Mouse (Mus musculus): ENCODE measurements around the gene Iqcf3. TPM values are rescaled to one million over a fixed set of nuclear protein-coding genes. Genes with fewer than 3 reads are reported as not detected.
"Not testable (repeated sequence)": the region's sequence is repeated elsewhere in the genome, so short reads cannot be mapped to it uniquely, and the experiment has no call there.

Gene Iqcf3
- polyA plus RNA-seq, 1 experiment from 2014 or later = not detected

- Histone ChIP-seq H3K9ac (no peak overlapping the region), H3K9me3 (no peaks in the 10 kb centered on the region), H3K4me2 (no peak overlapping the region), H3K27me3 (no peaks in the 10 kb centered on the region), H3K4me3 (no peak overlapping the region), H3K4me1 (replicated peaks) (no peaks in the 10 kb centered on the region), H3K36me3 (no peaks in the 10 kb centered on the region), H3K27ac (replicated peaks) (no peak overlapping the region)
- 87% methylated on average over 22 of the region's 22 CpGs for WGBS
- ATAC-seq (ENCODE audit: low FRiP score, low read depth) = no peak
These were observed 59.6 kb downstream of the Iqcf3 start for GRCm38 (mm10) chr9:106501846-106502245.

GRCm38 (mm10) chr9:106499667-106500066 lies 61.8 kb downstream of the Iqcf3 start, which contains the start of gene Iqcf1:
Iqcf1 (plus strand) TSS chr9:106499967.
- Histone ChIP-seq H3K9ac (no peak within 1 kb of the TSS), H3K9me3 (no peaks in the 10 kb centered on the region), H3K4me1 (replicated peaks) (no peaks in the 10 kb centered on the region), H3K4me2 (no peak within 1 kb of the TSS), H3K27me3 (no peaks in the 10 kb centered on the region), H3K36me3 (no peaks in the 10 kb centered on the region), H3K4me3 (no peak within 1 kb of the TSS), H3K27ac (replicated peaks) (no peak within 1 kb of the TSS)
- WGBS = 93% methylated on average over 6 of the region's 6 CpGs
- ATAC-seq (ENCODE audit: low FRiP score, low read depth) = no peak

- peaks cover 28% of the 10 kb centered on the region for H3K36me3 ChIP-seq
- not testable (repeated sequence) for H3K4me1 ChIP-seq (replicated peaks); H3K9me3 ChIP-seq; H3K9ac ChIP-seq; ATAC-seq (ENCODE audit: low FRiP score, low read depth); H3K4me3 ChIP-seq; H3K27me3 ChIP-seq; H3K4me2 ChIP-seq; H3K27ac ChIP-seq (replicated peaks)
- WGBS = 87% methylated on average over 6 of the region's 6 CpGs
These were observed 73.8 kb downstream of the Iqcf3 start for GRCm38 (mm10) chr9:106487602-106488001.

- no peak overlapping the region for H3K4me3 ChIP-seq
- no peak for ATAC-seq (ENCODE audit: low FRiP score, low read depth)
- H3K9me3 ChIP-seq = no peaks in the 10 kb centered on the region
- no peak overlapping the region for H3K9ac ChIP-seq
- H3K4me2 ChIP-seq = no peak overlapping the region
- peaks cover 37% of the 10 kb centered on the region for H3K36me3 ChIP-seq
- WGBS = 75% methylated on average over 10 of the region's 10 CpGs
- H3K27me3 ChIP-seq = no peaks in the 10 kb centered on the region
- H3K4me1 ChIP-seq (replicated peaks) = no peaks in the 10 kb centered on the region
- H3K27ac ChIP-seq (replicated peaks) = no peak overlapping the region
These were observed 76.4 kb downstream of the Iqcf3 start for GRCm38 (mm10) chr9:106485076-106485475.

GRCm38 (mm10) chr9:106483606-106484005 lies 77.8 kb downstream of the Iqcf3 start:
- WGBS = 95% methylated on average over 17 of the region's 17 CpGs
- Histone ChIP-seq H3K4me3 (no peak overlapping the region), H3K27me3 (no peaks in the 10 kb centered on the region), H3K4me1 (replicated peaks) (0 out of 2 replicates have a peak, but pooled peaks cover 1% of the 10 kb centered on the region), H3K9me3 (no peaks in the 10 kb centered on the region), H3K27ac (replicated peaks) (no peak overlapping the region), H3K9ac (no peak overlapping the region), H3K4me2 (no peak overlapping the region), H3K36me3 (peaks cover 37% of the 10 kb centered on the region)
- ATAC-seq (ENCODE audit: low FRiP score, low read depth) = no peak

- no peaks in the 10 kb centered on the region for H3K27me3 ChIP-seq
- peaks cover 37% of the 10 kb centered on the region for H3K36me3 ChIP-seq
- no peak overlapping the region for H3K4me2 ChIP-seq
- no peak for ATAC-seq (ENCODE audit: low FRiP score, low read depth)
- peaks cover 6% of the 10 kb centered on the region for H3K4me1 ChIP-seq (replicated peaks)
- no peak overlapping the region for H3K27ac ChIP-seq (replicated peaks)
- no peak overlapping the region for H3K9ac ChIP-seq
- no peak overlapping the region for H3K4me3 ChIP-seq
- no peaks in the 10 kb centered on the region for H3K9me3 ChIP-seq
- WGBS = 96% methylated on average over 10 of the region's 10 CpGs
These were observed 78.3 kb downstream of the Iqcf3 start for GRCm38 (mm10) chr9:106483136-106483535.

GRCm38 (mm10) chr9:106482578-106483115 lies 78.8 kb downstream of the Iqcf3 start:
- H3K4me3 ChIP-seq = no peak overlapping the region
- H3K27me3 ChIP-seq = no peaks in the 10 kb centered on the region
- no peak overlapping the region for H3K27ac ChIP-seq (replicated peaks)
- ATAC-seq (ENCODE audit: low FRiP score, low read depth) = no peak
- H3K36me3 ChIP-seq = peaks cover 37% of the 10 kb centered on the region
- H3K4me2 ChIP-seq = no peak overlapping the region
- peaks cover 11% of the 10 kb centered on the region for H3K4me1 ChIP-seq (replicated peaks)
- no peak overlapping the region for H3K9ac ChIP-seq
- 84% methylated on average over 17 of the region's 17 CpGs for WGBS
- H3K9me3 ChIP-seq = no peaks in the 10 kb centered on the region

GRCm38 (mm10) chr9:106481676-106482075 lies 79.8 kb downstream of the Iqcf3 start:
- Histone ChIP-seq H3K9me3 (no peaks in the 10 kb centered on the region), H3K4me3 (no peak overlapping the region), H3K4me2 (no peak overlapping the region), H3K27ac (replicated peaks) (no peak overlapping the region), H3K27me3 (no peaks in the 10 kb centered on the region), H3K36me3 (peaks cover 37% of the 10 kb centered on the region), H3K4me1 (replicated peaks) (peaks cover 12% of the 10 kb centered on the region), H3K9ac (no peak overlapping the region)
- 92% methylated on average over 13 of the region's 13 CpGs for WGBS
- no peak for ATAC-seq (ENCODE audit: low FRiP score, low read depth)

GRCm38 (mm10) chr9:106481075-106481474 lies 80.4 kb downstream of the Iqcf3 start:
- 97% methylated on average over 15 of the region's 15 CpGs for WGBS
- Histone ChIP-seq H3K4me2 (no peak overlapping the region), H3K4me1 (replicated peaks) (peaks cover 18% of the 10 kb centered on the region), H3K27ac (replicated peaks) (no peak overlapping the region), H3K27me3 (no peaks in the 10 kb centered on the region), H3K4me3 (no peak overlapping the region), H3K9me3 (no peaks in the 10 kb centered on the region), H3K36me3 (peaks cover 35% of the 10 kb centered on the region), H3K9ac (no peak overlapping the region)
- ATAC-seq (ENCODE audit: low FRiP score, low read depth) = no peak

- peaks cover 32% of the 10 kb centered on the region for H3K36me3 ChIP-seq
- no peaks in the 10 kb centered on the region for H3K27me3 ChIP-seq
- H3K27ac ChIP-seq (replicated peaks) = no peak overlapping the region
- peaks cover 19% of the 10 kb centered on the region for H3K4me1 ChIP-seq (replicated peaks)
- no peak overlapping the region for H3K4me3 ChIP-seq
- WGBS = 96% methylated on average over 7 of the region's 7 CpGs
- H3K9me3 ChIP-seq = no peaks in the 10 kb centered on the region
- ATAC-seq (ENCODE audit: low FRiP score, low read depth) = no peak
- H3K9ac ChIP-seq = no peak overlapping the region
- no peak overlapping the region for H3K4me2 ChIP-seq
These were observed 80.9 kb downstream of the Iqcf3 start for GRCm38 (mm10) chr9:106480541-106480940.

- Histone ChIP-seq H3K4me1 (replicated peaks) (peaks cover 24% of the 10 kb centered on the region), H3K27me3 (no peaks in the 10 kb centered on the region), H3K36me3 (peaks cover 14% of the 10 kb centered on the region), H3K9me3 (no peaks in the 10 kb centered on the region), H3K27ac (replicated peaks) (no peak overlapping the region), H3K4me3 (peak overlapping the region; percentile 65), H3K4me2 (peak overlapping the region; percentile 77), H3K9ac (peak overlapping the region; percentile 59; the same call in 1 of the 2 replicates)
- 85% methylated on average over 9 of the region's 9 CpGs for WGBS
- ATAC-seq (ENCODE audit: low FRiP score, low read depth) = no peak
These were observed 83.3 kb downstream of the Iqcf3 start for GRCm38 (mm10) chr9:106478101-106478500.

GRCm38 (mm10) chr9:106477649-106478048 lies 83.8 kb downstream of the Iqcf3 start:
- no peaks in the 10 kb centered on the region for H3K27me3 ChIP-seq
- no peaks in the 10 kb centered on the region for H3K9me3 ChIP-seq
- ATAC-seq (ENCODE audit: low FRiP score, low read depth) = no peak
- H3K4me2 ChIP-seq = peak overlapping the region; percentile 77
- peaks cover 10% of the 10 kb centered on the region for H3K36me3 ChIP-seq
- WGBS = 4% methylated on average over 16 of the region's 16 CpGs
- H3K27ac ChIP-seq (replicated peaks) = no peak overlapping the region
- peak overlapping the region; percentile 65 for H3K4me3 ChIP-seq
- peak overlapping the region; percentile 59 for H3K9ac ChIP-seq
- peaks cover 24% of the 10 kb centered on the region for H3K4me1 ChIP-seq (replicated peaks)
